ENCODE assay signal across 13 mouse cellular contexts in genomic region chr19:55119541-55119940, GRCm38 (mm10). TPM values are rescaled to one million over a fixed set of nuclear protein-coding genes. Genes with fewer than 3 reads are reported as not detected.
DNase-seq lines count a peak whose midpoint lies in the region; ATAC-seq and TF ChIP-seq lines count a peak whose summit lies in the region.
"Had no signal": no experiment of that assay in that cellular context is flagged by ENCODE, and none has a peak within 500 bp of the region (broad histone marks: within the 10 kb centered on the region; RNA-seq: fewer than 3 reads in every experiment).

No protein-coding gene starts in this region.

- peak; percentile 51 for DNase-seq in heart, postnatal 4 days
- DNase-seq in heart, adult 8-10 months (ENCODE audit: low spot score): no peak
- peak; percentile 63 for DNase-seq in fat pad, adult 2 months (ENCODE audit: extremely low read depth, low read depth, low spot score)
- DNase-seq in kidney, adult 9 months: peak; percentile 97
- peak; percentile 60 for DNase-seq in lung, postnatal 36 days
- DNase-seq in forebrain, postnatal 0 days: no peak
- no peak for DNase-seq in right cerebral cortex, postnatal 25 days
- DNase-seq: cerebellum, adult 11 months had no signal

- no peak for TF ChIP-seq CTCF in forebrain, postnatal 0 days (IDR thresholded peaks at IDR 0.05; ENCODE audit: low read depth)

- H3K4me1 ChIP-seq in forebrain, postnatal 0 days (ENCODE audit: insufficient read depth): 0 out of 2 replicates have a peak, but pooled peaks cover 11% of the 10 kb centered on the region
- H3K4me1 ChIP-seq: embryonic facial prominence, embryonic 15.5 days; limb, embryonic 15.5 days had no signal

- no peaks in the 10 kb centered on the region for H3K9me3 ChIP-seq in forebrain, postnatal 0 days (ENCODE audit: low read length)
- H3K9me3 ChIP-seq: embryonic facial prominence, embryonic 15.5 days; limb, embryonic 15.5 days had no signal

- H3K4me2 ChIP-seq in forebrain, postnatal 0 days (ENCODE audit: low read depth): no peak overlapping the region
- H3K4me2 ChIP-seq: embryonic facial prominence, embryonic 15.5 days; hindbrain, embryonic 14.5 days; limb, embryonic 15.5 days had no signal

- ATAC-seq in forebrain, postnatal 0 days: no peak
- ATAC-seq: forebrain, embryonic 16.5 days had no signal

- no peak overlapping the region for H3K4me3 ChIP-seq in forebrain, postnatal 0 days (ENCODE audit: low read depth, low read length)
- H3K4me3 ChIP-seq: embryonic facial prominence, embryonic 15.5 days; layer of hippocampus, adult 2 months; limb, embryonic 15.5 days had no signal

- H3K27ac ChIP-seq in forebrain, postnatal 0 days (ENCODE audit: low read depth, low read length): no peak overlapping the region
- H3K27ac ChIP-seq: embryonic facial prominence, embryonic 15.5 days; hindbrain, embryonic 14.5 days; limb, embryonic 15.5 days had no signal

- H3K27me3 ChIP-seq in forebrain, postnatal 0 days (ENCODE audit: insufficient read depth, low read length): no peaks in the 10 kb centered on the region
- H3K27me3 ChIP-seq: embryonic facial prominence, embryonic 15.5 days; limb, embryonic 15.5 days had no signal

- 86% methylated on average over 2 of the region's 2 CpGs for WGBS in forebrain, postnatal 0 days

- no peaks in the 10 kb centered on the region for H3K36me3 ChIP-seq in forebrain, postnatal 0 days (ENCODE audit: insufficient read depth)
- H3K36me3 ChIP-seq: embryonic facial prominence, embryonic 15.5 days; limb, embryonic 15.5 days had no signal

- no peak overlapping the region for H3K9ac ChIP-seq in forebrain, postnatal 0 days
- H3K9ac ChIP-seq: embryonic facial prominence, embryonic 15.5 days; hindbrain, embryonic 14.5 days; limb, embryonic 15.5 days had no signal

RNA-seq across cellular contexts. Expression of gene Gpam, which starts 7.5 kb away (rescaled TPM):
- total RNA-seq in heart, postnatal 4 days (2021): 10 to 100 TPM; 61.4 to 62.7 TPM
- total RNA-seq in heart, adult 8-10 months (2022): 100 to 1,000 TPM; 170 to 216 (median 189) TPM
- total RNA-seq in forebrain, postnatal 0 days (2014; rRNA removed): 58.6 and 61.4 TPM in 2 replicates
- polyA plus RNA-seq in forebrain, postnatal 0 days (2015; fragmentation: Nextera tagmentation; extraction: Ambion mirVana): 15.8 and 20.6 TPM in 2 replicates

Comparison
In these comparisons a context has a peak if more than half of its experiments do, and no peak if none do; other contexts are left out.
1. DNase-seq: peak in heart, postnatal 4 days (single experiment), fat pad, adult 2 months (single experiment), kidney, adult 9 months (single experiment) and lung, postnatal 36 days (single experiment); none in heart, adult 8-10 months (single experiment), forebrain, postnatal 0 days (single experiment) and right cerebral cortex, postnatal 25 days (single experiment).